Mouse (Mus musculus) midbrain, postnatal 0 days (tissue): ENCODE measurements around the gene Olfr603. TPM values are rescaled to one million over a fixed set of nuclear protein-coding genes. Genes with fewer than 3 reads are reported as not detected.
"Not testable (repeated sequence)": the region's sequence is repeated elsewhere in the genome, so short reads cannot be mapped to it uniquely, and the experiment has no call there.

Experiments used
- ATAC-seq: fragments of 200-750 bp; cut with Nextera tagmentation; 2 replicates; pipeline ENCODE4 v1.8.0; 2017; ENCODE audit warnings: moderate number of reproducible peaks, mild to moderate bottlenecking, moderate TSS enrichment, moderate library complexity; ENCODE audit not compliant: low FRiP score
- DNase-seq: peaks from one replicate; pipeline ENCODE4 v3.0.0-alpha.2; 2015; ENCODE audit warnings: low spot score
- H3K27ac ChIP-seq: fragments of 300-500 bp; sonication (generic); 2 replicates; pipeline ENCODE4 v1.5.1; 2014; ENCODE audit warnings: low read depth, mild to moderate bottlenecking, low read length, mixed read lengths
- H3K27me3 ChIP-seq: fragments of 300-500 bp; sonication (generic); 2 replicates; pipeline ENCODE4 v1.6.1; 2014; ENCODE audit warnings: low read length, control low read depth, mixed read lengths; ENCODE audit not compliant: insufficient read depth
- H3K36me3 ChIP-seq: fragments of 300-500 bp; sonication (generic); 2 replicates; pipeline ENCODE4 v1.6.1; 2014; ENCODE audit warnings: low read length, control low read depth, mixed read lengths; ENCODE audit not compliant: insufficient read depth
- H3K4me1 ChIP-seq: fragments of 300-500 bp; sonication (generic); 2 replicates; pipeline ENCODE4 v1.6.1; 2014; ENCODE audit warnings: mild to moderate bottlenecking, control low read depth, antibody characterized with exemption, low read length, mixed read lengths; ENCODE audit not compliant: insufficient read depth
- H3K4me2 ChIP-seq: fragments of 300-500 bp; sonication (generic); 2 replicates; pipeline ENCODE4 v1.6.1; 2014; ENCODE audit warnings: low read depth, mild to moderate bottlenecking, low read length, mixed read lengths; ENCODE audit not compliant: poor library complexity, severe bottlenecking
- H3K4me3 ChIP-seq: fragments of 300-500 bp; sonication (generic); 2 replicates; pipeline ENCODE4 v1.5.1; 2014; ENCODE audit warnings: low read depth, mild to moderate bottlenecking, low read length, moderate library complexity
- H3K9ac ChIP-seq: fragments of 300-500 bp; sonication (generic); replicated peaks from 2 replicates; pipeline ENCODE4 v1.6.1; 2014; ENCODE audit warnings: mild to moderate bottlenecking, low read length, moderate library complexity, mixed read lengths; ENCODE audit not compliant: poor library complexity, severe bottlenecking
- H3K9me3 ChIP-seq: fragments of 300-500 bp; sonication (generic); 2 replicates; pipeline ENCODE4 v1.6.1; 2016; ENCODE audit warnings: low read length, control low read depth
- CTCF ChIP-seq: IDR thresholded peaks from 2 replicates; pipeline ENCODE4 v1.5.1; 2016; ENCODE audit warnings: antibody characterized with exemption, mild to moderate bottlenecking
- WGBS: fragments of 180-500 bp; shearing (Covaris S2); extraction: QIAGEN DNeasy Blood & Tissue Kit; methylation state at CpG from one replicate; pipeline ENCODE4 v1.1.7; 2014; 5-methylcytosine and 5-hydroxymethylcytosine counted together
- polyA plus RNA-seq: library from polyadenylated mRNA; unstranded; fragments of >200 nt; fragmentation: Nextera tagmentation; extraction: Ambion mirVana; gene quantifications from 2 replicates; pipeline ENCODE4 v1.2.1, GENCODE M21; 2015
- total RNA-seq: library from RNA; depleted of rRNA; stranded (reverse); fragments of >200 nt; gene quantifications from 2 replicates; pipeline ENCODE4 v1.2.3, GENCODE M21; 2014; rRNA removed

The Olfr603 gene
- not detected in 2 replicates for total RNA-seq
- not detected in 2 replicates for polyA plus RNA-seq

GRCm38 (mm10) chr7:103386077-103386476 lies at the start of gene Olfr603:
Gene Olfr603, minus strand, starts transcription at chr7:103386177.
- ATAC-seq (no peak), DNase-seq (no peak)
- H3K27ac ChIP-seq: no peak within 1 kb of the TSS
- no peaks in the 10 kb centered on the region for H3K4me1 ChIP-seq
- H3K9ac ChIP-seq: no peak within 1 kb of the TSS
- no peak within 1 kb of the TSS for H3K4me2 ChIP-seq
- no peaks in the 10 kb centered on the region for H3K27me3 ChIP-seq
- no peaks in the 10 kb centered on the region for H3K36me3 ChIP-seq
- TF ChIP-seq CTCF: no peak
- H3K4me3 ChIP-seq: no peak within 1 kb of the TSS
- H3K9me3 ChIP-seq: no peaks in the 10 kb centered on the region

GRCm38 (mm10) chr7:103414772-103415171 lies 28.8 kb upstream of the Olfr603 start, which contains the start of gene Usp17lc:
Gene Usp17lc, plus strand, starts transcription at chr7:103415072.
- not testable (repeated sequence) for H3K9me3 ChIP-seq, H3K27me3 ChIP-seq, H3K4me2 ChIP-seq, ATAC-seq, H3K4me1 ChIP-seq, H3K4me3 ChIP-seq, H3K36me3 ChIP-seq, DNase-seq, H3K27ac ChIP-seq, H3K9ac ChIP-seq
- WGBS: 73% methylated on average over 1 of the region's 1 CpGs

- not testable (repeated sequence) for H3K4me3 ChIP-seq, H3K4me2 ChIP-seq, H3K9ac ChIP-seq, H3K36me3 ChIP-seq, H3K27me3 ChIP-seq, DNase-seq, ATAC-seq, H3K4me1 ChIP-seq, H3K9me3 ChIP-seq, H3K27ac ChIP-seq
- WGBS: 80% methylated on average over 3 of the region's 3 CpGs
Observed at GRCm38 (mm10) chr7:103406521-103407055, 20.6 kb upstream of the Olfr603 start.

DNA sequence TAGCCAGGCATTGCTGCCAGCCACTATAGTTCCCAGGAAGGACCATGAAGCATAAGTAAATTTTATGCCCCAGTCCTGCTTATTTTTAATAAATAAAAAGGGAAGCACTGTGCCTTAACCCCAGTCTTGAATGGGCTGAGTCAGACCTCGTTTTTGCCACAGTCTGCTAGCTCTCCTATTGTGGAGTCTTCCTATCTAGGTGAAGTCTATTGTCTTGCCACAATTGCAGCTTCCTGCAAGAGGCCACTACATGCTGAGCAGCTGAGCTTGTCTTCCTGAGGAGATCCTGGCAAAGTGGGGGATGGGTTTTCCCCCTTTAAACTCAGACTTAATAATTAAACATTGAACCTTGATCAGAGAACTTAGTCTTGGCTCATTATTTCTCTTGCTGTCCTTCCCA lies 13.0 kb upstream of the Olfr603 start:
- Histone ChIP-seq H3K9me3 (no peaks in the 10 kb centered on the region), H3K27ac (no peak overlapping the region), H3K4me1 (no peaks in the 10 kb centered on the region), H3K4me3 (no peak overlapping the region), H3K27me3 (no peaks in the 10 kb centered on the region), H3K36me3 (no peaks in the 10 kb centered on the region), H3K9ac (no peak overlapping the region), H3K4me2 (no peak overlapping the region)
- TF ChIP-seq CTCF: no peak
- WGBS: 11% methylated on average over 1 of the region's 1 CpGs
- no peak for ATAC-seq
- DNase-seq: no peak

- no peak for TF ChIP-seq CTCF
Observed at GRCm38 (mm10) chr7:103397758-103398157, 11.8 kb upstream of the Olfr603 start.

GRCm38 (mm10) chr7:103362555-103362954 lies 23.4 kb downstream of the Olfr603 start, which contains the start of gene Olfr601:
Gene Olfr601, minus strand, starts transcription at chr7:103362655.
- 90% methylated on average over 1 of the region's 1 CpGs for WGBS
- H3K4me2 ChIP-seq: no peak within 1 kb of the TSS
- no peak within 1 kb of the TSS for H3K27ac ChIP-seq

More at GRCm38 (mm10) chr7:103397758-103398157, 11.8 kb upstream of the Olfr603 start:
- Histone ChIP-seq H3K9me3 (no peaks in the 10 kb centered on the region), H3K4me1 (no peaks in the 10 kb centered on the region), H3K4me2 (no peak overlapping the region), H3K36me3 (no peaks in the 10 kb centered on the region), H3K27ac (no peak overlapping the region), H3K9ac (no peak overlapping the region), H3K27me3 (no peaks in the 10 kb centered on the region), H3K4me3 (no peak overlapping the region)
- DNase-seq (no peak), ATAC-seq (no peak)

More at GRCm38 (mm10) chr7:103362555-103362954, 23.4 kb downstream of the Olfr603 start, which contains the start of gene Olfr601:
- Histone ChIP-seq H3K4me3 (no peak within 1 kb of the TSS), H3K9ac (no peak within 1 kb of the TSS), H3K4me1 (no peaks in the 10 kb centered on the region), H3K9me3 (no peaks in the 10 kb centered on the region), H3K27me3 (no peaks in the 10 kb centered on the region), H3K36me3 (no peaks in the 10 kb centered on the region)
- ATAC-seq (no peak), DNase-seq (no peak)
- TF ChIP-seq CTCF: no peak
